Mouse (Mus musculus) gastrocnemius, postnatal 4 days (tissue): Measurements from ENCODE around the gene Cuedc1. TPM values are rescaled to one million over a fixed set of nuclear protein-coding genes. Genes with fewer than 3 reads are reported as not detected.
A peak's percentile ranks its signal among the peaks of the same experiment; 100 is the strongest.

ENCODE experiments used
- DNase-seq, 2 experiments: peaks; one replicate each; pipeline ENCODE4 v3.0.0; 2021 to 2022; ENCODE audit warnings: low spot score in 2 of 2, mixed read lengths in 2 of 2
- total RNA-seq, 2 experiments: library from RNA; stranded (reverse); gene quantifications; 2 replicates each; pipeline ENCODE4 v1.2.3; 2021

The Cuedc1 gene
- total RNA-seq, 2 experiments from 2014 or later, result 47.4 to 53.8 TPM

- DNase-seq, result no peak
Observed at GRCm38 (mm10) chr11:88076394-88076793, 21.5 kb upstream of the Cuedc1 start.

- DNase-seq, result no peak
Observed at GRCm38 (mm10) chr11:88083699-88084098, 14.2 kb upstream of the Cuedc1 start.

GRCm38 (mm10) chr11:88086737-88087627, 10.9 kb upstream of the Cuedc1 start:
- DNase-seq, result peak; percentile 88 to 94

GRCm38 (mm10) chr11:88089150-88089549, 8.7 kb upstream of the Cuedc1 start:
- DNase-seq, result no peak

GRCm38 (mm10) chr11:88090293-88090692, 7.6 kb upstream of the Cuedc1 start:
- no peak for DNase-seq

- DNase-seq, result no peak
Observed at GRCm38 (mm10) chr11:88091949-88092348, 5.9 kb upstream of the Cuedc1 start.

GRCm38 (mm10) chr11:88097173-88097572, 685 bp upstream of the Cuedc1 start:
- peak in 1 of 2 experiments; percentile 55 for DNase-seq

GRCm38 (mm10) chr11:88098787-88099598, 1.1 kb downstream of the Cuedc1 start:
- DNase-seq, result peak; percentile 74 to 84

GRCm38 (mm10) chr11:88099599-88100023, 1.8 kb downstream of the Cuedc1 start:
- DNase-seq, result peak; percentile 74 to 85

GRCm38 (mm10) chr11:88100170-88100569, 2.3 kb downstream of the Cuedc1 start:
- no peak for DNase-seq

- no peak for DNase-seq
Observed at GRCm38 (mm10) chr11:88103214-88103941, 5.5 kb downstream of the Cuedc1 start.

- no peak for DNase-seq
Observed at GRCm38 (mm10) chr11:88105494-88106291, 7.8 kb downstream of the Cuedc1 start.

- no peak for DNase-seq
Observed at GRCm38 (mm10) chr11:88106292-88106554, 8.4 kb downstream of the Cuedc1 start.

GRCm38 (mm10) chr11:88107365-88107764, 9.5 kb downstream of the Cuedc1 start:
- no peak for DNase-seq

- DNase-seq, result no peak
Observed at GRCm38 (mm10) chr11:88110031-88110594, 12.3 kb downstream of the Cuedc1 start.

GRCm38 (mm10) chr11:88112078-88112477, 14.2 kb downstream of the Cuedc1 start:
- no peak for DNase-seq

GRCm38 (mm10) chr11:88112677-88113333, 14.9 kb downstream of the Cuedc1 start:
- DNase-seq, result no peak

- no peak for DNase-seq
Observed at GRCm38 (mm10) chr11:88113543-88114271, 15.8 kb downstream of the Cuedc1 start.

- peak in 1 of 2 experiments; percentile 33 for DNase-seq
Observed at GRCm38 (mm10) chr11:88114871-88115301, 17.0 kb downstream of the Cuedc1 start.
